Mouse (Mus musculus) ES-Bruce4 (cell line): ENCODE measurements around the gene Hsd17b14. TPM values are rescaled to one million over a fixed set of nuclear protein-coding genes. Genes with fewer than 3 reads are reported as not detected.

Experiments used
- H3K27ac ChIP-seq: 2 replicates; pipeline ENCODE4 v1.5.1; 2012; ENCODE audit warnings: low read length, inconsistent platforms; ENCODE audit not compliant: insufficient read depth
- H3K27me3 ChIP-seq: 2 replicates; pipeline ENCODE4 v1.6.1; 2012; ENCODE audit warnings: mild to moderate bottlenecking, low read length, inconsistent platforms; ENCODE audit not compliant: control insufficient read depth, poor library complexity, insufficient read depth, severe bottlenecking
- H3K36me3 ChIP-seq: 2 replicates; pipeline ENCODE4 v1.6.1; 2012; ENCODE audit warnings: inconsistent platforms, mild to moderate bottlenecking, low read length, moderate library complexity; ENCODE audit not compliant: control insufficient read depth, poor library complexity, insufficient read depth, severe bottlenecking
- H3K4me1 ChIP-seq: one replicate; pipeline ENCODE4 v1.8.1; 2011; ENCODE audit warnings: low read length; ENCODE audit not compliant: control insufficient read depth, insufficient read depth
- H3K4me3 ChIP-seq: 2 replicates; pipeline ENCODE4 v1.5.1; 2011; ENCODE audit warnings: low read depth, mild to moderate bottlenecking, low read length
- H3K9ac ChIP-seq: 2 replicates; pipeline ENCODE4 v1.6.1; 2012; ENCODE audit warnings: low read depth, mild to moderate bottlenecking, inconsistent platforms; ENCODE audit not compliant: poor library complexity, severe bottlenecking
- H3K9me3 ChIP-seq: replicated peaks from 2 replicates; pipeline ENCODE4 v1.6.1; 2012; ENCODE audit warnings: mild to moderate bottlenecking, low read length, inconsistent platforms; ENCODE audit not compliant: control insufficient read depth, poor library complexity, insufficient read depth, severe bottlenecking
- CTCF ChIP-seq: IDR thresholded peaks from one replicate; pipeline ENCODE4 v1.8.1; 2011; ENCODE audit warnings: low read depth, low read length
- EP300 ChIP-seq: IDR thresholded peaks from 2 replicates; pipeline ENCODE4 v1.6.1; 2011; ENCODE audit warnings: low read depth, low read length; ENCODE audit not compliant: insufficient read depth
- POLR2A ChIP-seq: IDR thresholded peaks from one replicate; pipeline ENCODE4 v1.8.1; 2011; ENCODE audit warnings: low read length; ENCODE audit not compliant: insufficient read depth
- polyA plus RNA-seq: library from polyadenylated mRNA; stranded (reverse); fragments of >200 nt; gene quantifications from 2 replicates; pipeline ENCODE4 v1.2.4, GENCODE M21; 2011; ENCODE audit warnings: low read depth; ENCODE audit not compliant: missing spikeins, insufficient read depth, insufficient read length

Hsd17b14 gene
- polyA plus RNA-seq, 1 experiment: 55.0 TPM

DNA sequence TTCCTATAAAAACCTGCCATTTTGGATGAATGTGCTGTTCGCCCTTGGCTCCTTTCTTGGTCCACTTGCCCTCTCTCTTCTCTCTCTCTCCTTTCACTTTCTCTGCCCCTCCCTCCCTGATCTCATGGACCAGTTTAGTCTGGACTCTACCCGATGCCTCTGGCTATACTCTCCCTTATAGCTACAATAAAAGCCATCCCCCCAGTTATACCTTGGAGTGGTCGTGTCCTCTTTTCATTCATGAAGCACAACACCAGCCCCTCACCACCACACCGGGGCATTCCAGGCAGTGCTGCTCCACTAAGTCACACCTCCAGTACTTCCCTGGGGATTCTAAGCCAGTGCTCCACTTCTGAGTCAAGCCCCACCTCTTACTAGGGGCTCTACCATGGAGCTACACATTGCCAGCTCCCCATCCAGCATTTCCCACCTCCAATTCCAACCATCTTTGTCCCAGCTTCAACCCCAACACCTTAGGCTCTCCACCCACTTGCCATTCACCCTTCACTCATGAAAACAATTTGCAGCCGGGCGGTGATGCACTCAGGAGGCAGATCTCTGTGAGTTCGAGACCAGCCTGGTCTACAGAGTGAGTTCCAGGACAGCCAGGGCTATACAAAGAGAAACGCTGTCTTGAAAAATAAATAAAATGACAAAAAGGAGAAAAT lies 12.6 kb downstream of the Hsd17b14 start:
- H3K9ac ChIP-seq: peak overlapping the region; percentile 31
- peak overlapping the region; percentile 89 for H3K27ac ChIP-seq
- peaks cover 2% of the 10 kb centered on the region for H3K4me1 ChIP-seq
- no peaks in the 10 kb centered on the region for H3K9me3 ChIP-seq
- peak overlapping the region; percentile 31 for H3K4me3 ChIP-seq
- TF ChIP-seq CTCF (no peak), POLR2A (no peak)
- H3K36me3 ChIP-seq: no peaks in the 10 kb centered on the region
- no peaks in the 10 kb centered on the region for H3K27me3 ChIP-seq

DNA sequence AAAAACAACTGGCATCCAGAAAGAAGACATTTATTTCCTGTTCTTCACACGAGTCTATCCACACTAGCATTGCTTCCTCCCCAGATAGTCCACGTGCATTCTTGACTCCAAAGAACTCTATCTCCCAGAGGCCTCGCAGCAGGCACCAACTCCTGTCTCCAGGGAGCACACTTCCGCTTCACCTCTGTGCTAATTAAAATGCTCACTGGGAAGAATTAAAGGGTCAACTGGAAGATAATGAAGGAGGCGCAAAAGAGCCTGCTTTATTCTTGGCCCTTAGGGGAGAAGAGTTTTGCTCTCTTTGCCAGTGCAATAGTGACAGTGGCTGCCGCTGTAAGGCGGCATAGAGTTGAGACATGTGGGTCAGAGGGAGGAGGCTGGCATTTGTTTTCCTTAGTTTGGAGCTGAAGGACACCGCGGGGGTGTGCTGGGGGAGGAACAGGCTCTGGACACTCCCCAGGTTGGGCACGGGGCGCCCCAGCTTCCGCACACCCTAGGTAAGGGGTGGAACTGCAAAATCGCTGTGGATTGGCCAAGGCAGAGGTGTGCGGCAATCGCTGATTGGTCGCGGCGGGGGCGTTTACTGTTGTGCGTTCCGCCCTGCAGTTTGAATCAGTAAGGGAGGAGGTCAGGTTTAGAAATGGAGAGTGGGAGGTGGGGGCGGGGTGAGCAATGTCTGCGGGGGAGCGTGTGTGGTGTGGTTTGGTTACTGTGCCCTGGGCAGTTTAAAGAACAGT lies 13.3 kb downstream of the Hsd17b14 start:
- H3K27me3 ChIP-seq: no peaks in the 10 kb centered on the region
- H3K9ac ChIP-seq: 0 out of 2 replicates have a peak overlapping the region, but pooled peaks have one; percentile 31
- no peaks in the 10 kb centered on the region for H3K36me3 ChIP-seq
- peaks cover 2% of the 10 kb centered on the region for H3K4me1 ChIP-seq
- no peaks in the 10 kb centered on the region for H3K9me3 ChIP-seq
- H3K4me3 ChIP-seq: peak overlapping the region; percentile 19
- TF ChIP-seq CTCF (no peak), EP300 (peak; percentile 90)
- H3K27ac ChIP-seq: peak overlapping the region; percentile 90

DNA sequence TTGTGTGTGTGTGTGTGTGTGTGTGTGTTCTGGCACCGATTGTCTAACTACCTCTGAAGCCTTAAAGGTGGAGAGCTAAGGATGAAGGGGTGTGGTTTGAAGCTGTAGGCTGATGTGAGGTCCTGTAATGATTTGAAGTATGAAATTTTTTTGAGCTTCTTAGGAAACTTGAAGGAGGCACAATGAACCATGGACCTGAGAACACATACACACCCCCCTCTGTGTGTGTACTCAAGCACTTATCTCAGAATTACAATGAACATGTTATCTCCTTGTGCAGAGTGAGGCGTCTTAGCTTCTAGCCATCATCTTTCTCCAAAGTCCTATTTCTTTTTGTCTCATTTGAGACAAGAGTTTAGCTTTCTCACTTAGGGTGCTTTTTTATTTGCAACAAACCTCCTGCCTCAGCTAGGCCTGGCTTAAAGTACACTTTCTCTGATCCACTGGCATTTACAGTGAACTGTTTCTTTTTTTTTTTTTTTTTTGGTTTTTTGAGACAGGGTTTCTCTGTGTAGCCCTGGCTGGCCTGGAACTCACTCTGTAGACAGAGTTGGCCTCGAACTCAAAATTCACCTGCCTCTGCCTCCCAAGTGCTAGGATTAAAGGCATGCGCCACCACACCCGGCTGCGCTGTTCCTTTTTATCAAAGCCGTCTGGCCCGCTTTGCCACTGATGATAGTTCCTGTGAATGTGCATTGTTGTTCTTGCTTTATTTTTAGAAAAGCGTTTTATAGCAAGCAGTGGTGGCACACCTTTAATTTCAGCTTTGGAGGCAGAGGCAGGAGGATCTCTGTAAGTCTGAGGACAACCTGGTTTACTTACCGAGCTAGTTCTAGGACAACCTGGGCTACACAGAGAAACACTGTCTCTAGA lies 14.1 kb downstream of the Hsd17b14 start:
- Histone ChIP-seq H3K4me1 (peaks cover 4% of the 10 kb centered on the region), H3K9me3 (no peaks in the 10 kb centered on the region), H3K36me3 (no peaks in the 10 kb centered on the region), H3K27me3 (no peaks in the 10 kb centered on the region), H3K4me3 (peak overlapping the region; percentile 19; the same call in 1 of the 2 replicates), H3K27ac (peak overlapping the region; percentile 90), H3K9ac (peak overlapping the region; percentile 77; the same call in 1 of the 2 replicates)
- TF ChIP-seq EP300: no peak
- TF ChIP-seq POLR2A: no peak
- TF ChIP-seq CTCF: no peak

DNA sequence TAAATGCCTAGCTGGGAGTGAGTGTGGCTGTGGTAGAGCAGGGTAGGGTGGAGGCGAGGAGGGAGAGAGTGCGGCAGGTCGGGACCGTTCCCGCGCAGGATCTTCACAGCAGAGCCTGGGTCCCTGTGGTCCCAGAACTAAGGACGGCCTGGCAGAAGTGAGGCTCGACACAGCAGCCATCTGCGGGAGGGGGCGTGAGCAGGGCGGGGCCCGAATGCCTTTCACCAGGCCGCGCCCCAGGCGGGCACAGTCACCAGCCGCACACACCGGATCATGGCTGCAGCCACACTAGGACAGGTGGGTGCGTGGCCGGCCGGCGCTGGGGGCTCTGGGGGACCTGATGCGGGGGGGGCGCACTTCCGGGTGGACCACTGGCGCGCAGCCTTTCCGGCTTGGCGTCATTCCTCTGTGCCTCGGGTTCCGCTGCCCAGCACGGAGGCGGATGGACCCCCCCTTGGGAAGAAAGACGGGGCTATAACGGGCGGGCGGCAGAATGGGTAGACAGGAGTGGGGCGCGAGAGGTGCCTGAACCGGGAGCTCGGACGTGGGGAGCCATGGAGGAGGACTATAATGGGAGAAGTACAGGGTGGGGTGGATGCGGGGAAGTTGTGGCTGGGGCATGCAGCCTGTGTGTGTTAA lies 15.5 kb downstream of the Hsd17b14 start, which contains the start of gene Bcat2:
TSS of gene Bcat2 (plus strand) at position 51 of the 639 bp plus-strand sequence.
- Histone ChIP-seq H3K27me3 (no peaks in the 10 kb centered on the region), H3K4me1 (peaks cover 9% of the 10 kb centered on the region), H3K27ac (peak within 1 kb of the TSS; percentile 90), H3K9ac (peak within 1 kb of the TSS; percentile 77), H3K36me3 (no peaks in the 10 kb centered on the region), H3K9me3 (no peaks in the 10 kb centered on the region), H3K4me3 (peak within 1 kb of the TSS; percentile 71)
- TF ChIP-seq CTCF: no peak
- TF ChIP-seq POLR2A: peak; percentile 37
- peak; percentile 72; the same call in 1 of the 2 replicates for TF ChIP-seq EP300

DNA sequence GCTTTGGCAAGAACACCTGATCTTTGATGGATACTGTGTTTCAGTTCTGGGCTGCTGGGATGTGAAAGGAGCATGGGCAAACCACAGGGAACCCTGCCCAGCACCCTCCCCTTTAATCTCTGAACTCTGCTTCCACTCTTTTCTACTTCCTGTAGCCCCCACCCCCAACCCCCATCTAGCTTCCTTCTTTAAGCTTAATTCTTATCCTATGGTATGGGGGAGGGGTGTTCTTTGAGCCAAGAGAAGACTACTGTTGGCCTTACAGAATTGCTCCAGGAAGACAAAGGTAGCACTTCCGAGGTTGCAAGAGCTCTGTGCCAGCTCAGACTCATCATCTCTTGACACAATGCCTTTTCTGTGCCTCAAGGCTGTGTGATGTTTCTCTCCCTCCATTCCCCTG lies 17.3 kb downstream of the Hsd17b14 start:
- peaks cover 13% of the 10 kb centered on the region for H3K36me3 ChIP-seq
- peaks cover 13% of the 10 kb centered on the region for H3K4me1 ChIP-seq
- H3K27ac ChIP-seq: peak overlapping the region; percentile 90

More for the DNA sequence above, 17.3 kb downstream of the Hsd17b14 start:
- Histone ChIP-seq H3K27me3 (no peaks in the 10 kb centered on the region), H3K9ac (peak overlapping the region; percentile 77), H3K4me3 (peak overlapping the region; percentile 29; the same call in 1 of the 2 replicates), H3K9me3 (no peaks in the 10 kb centered on the region)
- no peak for TF ChIP-seq EP300
- TF ChIP-seq CTCF: no peak
- no peak for TF ChIP-seq POLR2A
